Mouse (Mus musculus): Measurements from ENCODE around the gene Psma6.

DNA sequence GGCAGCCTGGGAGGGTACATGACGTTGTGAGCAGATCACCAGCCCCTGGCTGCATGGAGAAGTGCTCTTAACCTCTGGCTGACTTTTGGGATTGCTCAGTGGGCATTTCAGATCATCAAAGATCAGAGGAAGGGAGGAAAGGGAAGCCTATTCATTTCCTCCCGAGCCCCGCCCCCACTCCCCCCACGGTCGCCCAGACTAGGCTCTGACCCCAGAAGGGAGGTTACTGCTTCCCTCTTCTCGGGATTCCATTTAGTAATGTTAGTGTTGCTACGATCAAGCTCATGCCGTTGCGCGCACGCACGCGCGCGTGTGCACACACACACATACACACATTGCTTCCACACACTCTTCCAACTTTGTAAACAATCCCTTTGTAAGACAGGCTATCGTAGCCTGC is 66.4 kb downstream of the Psma6 start:
- TF ChIP-seq CTCF (IDR thresholded peaks at IDR 0.05; ENCODE audit: low read depth, low read length): no peak
- TF ChIP-seq POLR2A (IDR thresholded peaks at IDR 0.05; ENCODE audit: borderline replicate concordance, low read depth, low read length): no peak
